Mouse (Mus musculus) ES-Bruce4 (cell line): ENCODE measurements around the gene Cryl1. TPM values are rescaled to one million over a fixed set of nuclear protein-coding genes. Genes with fewer than 3 reads are reported as not detected.

Experiments
- H3K27ac ChIP-seq: 2 replicates; pipeline ENCODE4 v1.5.1; 2012; ENCODE audit warnings: low read length, inconsistent platforms; ENCODE audit not compliant: insufficient read depth
- H3K27me3 ChIP-seq: 2 replicates; pipeline ENCODE4 v1.6.1; 2012; ENCODE audit warnings: mild to moderate bottlenecking, low read length, inconsistent platforms; ENCODE audit not compliant: control insufficient read depth, poor library complexity, insufficient read depth, severe bottlenecking
- H3K36me3 ChIP-seq: 2 replicates; pipeline ENCODE4 v1.6.1; 2012; ENCODE audit warnings: inconsistent platforms, mild to moderate bottlenecking, low read length, moderate library complexity; ENCODE audit not compliant: control insufficient read depth, poor library complexity, insufficient read depth, severe bottlenecking
- H3K4me1 ChIP-seq: one replicate; pipeline ENCODE4 v1.8.1; 2011; ENCODE audit warnings: low read length; ENCODE audit not compliant: control insufficient read depth, insufficient read depth
- H3K4me3 ChIP-seq: 2 replicates; pipeline ENCODE4 v1.5.1; 2011; ENCODE audit warnings: low read depth, mild to moderate bottlenecking, low read length
- H3K9ac ChIP-seq: 2 replicates; pipeline ENCODE4 v1.6.1; 2012; ENCODE audit warnings: low read depth, mild to moderate bottlenecking, inconsistent platforms; ENCODE audit not compliant: poor library complexity, severe bottlenecking
- H3K9me3 ChIP-seq: replicated peaks from 2 replicates; pipeline ENCODE4 v1.6.1; 2012; ENCODE audit warnings: mild to moderate bottlenecking, low read length, inconsistent platforms; ENCODE audit not compliant: control insufficient read depth, poor library complexity, insufficient read depth, severe bottlenecking
- CTCF ChIP-seq: IDR thresholded peaks from one replicate; pipeline ENCODE4 v1.8.1; 2011; ENCODE audit warnings: low read depth, low read length
- EP300 ChIP-seq: IDR thresholded peaks from 2 replicates; pipeline ENCODE4 v1.6.1; 2011; ENCODE audit warnings: low read depth, low read length; ENCODE audit not compliant: insufficient read depth
- POLR2A ChIP-seq: IDR thresholded peaks from one replicate; pipeline ENCODE4 v1.8.1; 2011; ENCODE audit warnings: low read length; ENCODE audit not compliant: insufficient read depth
- polyA plus RNA-seq: library from polyadenylated mRNA; stranded (reverse); fragments of >200 nt; gene quantifications from 2 replicates; pipeline ENCODE4 v1.2.4, GENCODE M21; 2011; ENCODE audit warnings: low read depth; ENCODE audit not compliant: missing spikeins, insufficient read depth, insufficient read length

Gene Cryl1
- polyA plus RNA-seq, 1 experiment = 10.5 TPM

DNA sequence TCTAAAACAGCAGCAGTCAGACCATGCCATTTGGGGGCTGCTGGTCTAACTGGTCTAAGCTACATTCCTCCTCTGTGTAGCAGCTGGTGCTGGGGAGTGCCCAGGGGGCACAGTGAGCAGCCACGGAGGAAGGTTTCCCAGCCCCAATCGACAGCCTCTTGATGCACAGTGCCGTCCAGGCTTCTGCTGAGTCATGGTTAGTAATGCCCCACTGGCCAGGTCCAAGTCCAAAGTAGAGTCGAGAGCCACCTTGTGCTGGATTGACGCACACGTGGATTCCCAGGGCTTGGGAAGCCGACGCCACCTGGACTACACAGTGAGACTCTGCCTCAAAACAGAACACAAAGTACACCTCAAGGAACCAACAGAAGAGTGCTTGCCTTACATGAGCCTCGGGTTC is 21.4 kb downstream of the Cryl1 start:
- H3K4me1 ChIP-seq = no peaks in the 10 kb centered on the region
- no peaks in the 10 kb centered on the region for H3K9me3 ChIP-seq
- no peak overlapping the region for H3K27ac ChIP-seq
- H3K4me3 ChIP-seq = no peak overlapping the region
- no peak overlapping the region for H3K9ac ChIP-seq
- TF ChIP-seq EP300 (no peak), POLR2A (no peak), CTCF (no peak)
- H3K36me3 ChIP-seq = no peaks in the 10 kb centered on the region
- H3K27me3 ChIP-seq = no peaks in the 10 kb centered on the region

DNA sequence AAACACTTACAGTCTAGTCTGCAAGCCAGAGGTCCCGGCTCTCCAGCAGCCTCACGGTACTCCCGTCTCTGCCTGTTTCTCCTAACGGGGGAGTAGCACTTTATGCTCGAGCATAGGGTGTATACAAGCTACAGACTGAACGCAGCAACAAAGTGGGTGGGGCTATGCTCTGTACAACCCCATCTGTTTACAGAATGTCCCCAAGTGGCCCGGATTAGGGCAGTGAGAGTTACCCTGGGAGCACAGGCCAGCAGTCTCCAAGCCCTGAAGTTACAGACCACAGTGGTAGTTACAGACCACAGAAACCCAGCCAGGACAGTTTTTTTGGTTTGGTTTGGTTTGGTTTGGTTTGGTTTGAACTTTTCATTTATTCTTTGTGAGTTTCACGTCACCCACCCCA is 22.3 kb downstream of the Cryl1 start:
- Histone ChIP-seq H3K27me3 (no peaks in the 10 kb centered on the region), H3K9me3 (no peaks in the 10 kb centered on the region), H3K4me1 (no peaks in the 10 kb centered on the region), H3K27ac (no peak overlapping the region), H3K4me3 (no peak overlapping the region), H3K36me3 (no peaks in the 10 kb centered on the region), H3K9ac (no peak overlapping the region)
- TF ChIP-seq CTCF (no peak), EP300 (no peak), POLR2A (no peak)

DNA sequence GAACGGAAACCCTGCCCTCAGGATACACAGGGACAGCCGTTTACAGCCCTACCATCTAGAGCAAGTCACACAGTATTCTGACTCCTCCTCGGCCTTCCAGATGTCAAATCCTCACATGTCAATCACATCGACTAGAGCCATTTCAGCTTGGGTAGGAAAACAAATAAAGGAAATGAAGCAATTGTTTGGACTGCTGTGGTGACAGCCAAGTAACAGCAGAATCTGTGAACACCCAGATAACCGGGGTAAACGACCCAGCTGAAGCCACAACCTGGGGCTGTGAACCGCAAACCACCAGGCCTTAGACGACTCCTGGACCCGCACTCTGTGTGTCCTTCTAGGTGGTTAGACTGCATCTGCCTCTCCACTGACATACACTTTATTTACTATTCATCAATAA is 23.1 kb downstream of the Cryl1 start:
- Histone ChIP-seq H3K36me3 (no peaks in the 10 kb centered on the region), H3K4me1 (no peaks in the 10 kb centered on the region), H3K4me3 (no peak overlapping the region), H3K9ac (no peak overlapping the region), H3K27ac (no peak overlapping the region), H3K9me3 (no peaks in the 10 kb centered on the region), H3K27me3 (no peaks in the 10 kb centered on the region)
- TF ChIP-seq POLR2A = no peak
- TF ChIP-seq CTCF = no peak
- TF ChIP-seq EP300 = no peak

DNA sequence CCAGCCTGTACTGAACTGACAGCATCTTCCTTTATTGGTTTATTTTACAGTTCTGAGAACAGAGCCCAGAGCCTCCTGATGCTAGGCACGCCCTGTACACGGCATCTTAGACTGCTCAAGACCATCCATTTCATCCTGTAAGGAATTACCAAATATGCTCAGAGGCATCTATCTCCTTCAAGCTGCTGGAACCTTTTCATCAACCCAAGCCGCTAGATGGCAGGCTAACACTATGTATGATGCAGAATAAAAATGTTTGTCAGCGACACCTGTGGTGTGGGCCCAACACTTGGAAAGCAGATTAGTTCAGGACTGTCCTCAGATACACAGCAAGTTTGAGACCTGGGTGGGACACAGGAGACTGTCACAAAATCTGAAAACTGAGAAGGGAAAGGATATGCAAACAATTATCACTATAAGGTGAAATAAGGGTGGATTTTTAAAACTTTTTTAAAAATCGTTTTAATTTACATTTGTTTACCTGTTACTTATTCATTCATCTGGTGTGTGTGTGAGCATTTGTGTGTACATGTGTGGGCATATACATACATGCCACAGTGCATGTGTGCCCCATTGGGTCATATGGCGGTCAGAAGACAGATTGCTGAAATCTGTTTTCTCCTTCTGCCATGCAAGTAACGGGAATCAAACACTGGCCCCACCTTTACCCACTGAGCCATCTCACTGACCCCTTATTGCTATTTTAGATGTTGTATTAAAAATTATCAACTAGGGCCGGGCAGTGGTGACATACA is 25.8 kb downstream of the Cryl1 start:
- Histone ChIP-seq H3K9me3 (no peaks in the 10 kb centered on the region), H3K4me3 (no peak overlapping the region), H3K9ac (no peak overlapping the region), H3K27ac (no peak overlapping the region), H3K4me1 (no peaks in the 10 kb centered on the region), H3K36me3 (no peaks in the 10 kb centered on the region), H3K27me3 (no peaks in the 10 kb centered on the region)
- TF ChIP-seq CTCF (peak; percentile 13), POLR2A (no peak)

DNA sequence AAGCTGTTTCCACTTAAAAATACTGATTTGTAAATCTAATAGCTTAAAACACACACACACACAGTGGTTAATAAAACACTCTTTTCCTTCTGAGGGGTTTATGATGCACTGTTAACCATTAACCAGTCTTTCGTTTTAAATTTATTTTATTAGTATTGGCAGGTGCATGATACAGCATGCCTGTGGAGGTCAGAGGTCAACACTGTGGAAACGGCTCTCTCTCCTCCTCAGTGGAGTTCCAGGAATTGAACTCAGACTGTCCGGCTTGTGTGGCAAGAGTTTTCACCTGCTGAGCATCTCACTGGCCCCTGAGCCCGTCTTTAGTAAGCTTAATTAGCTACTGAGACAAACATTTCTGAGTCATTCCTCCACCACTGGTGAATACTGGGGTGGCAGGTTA is 31.0 kb downstream of the Cryl1 start:
- TF ChIP-seq POLR2A (no peak), EP300 (no peak)
- H3K9me3 ChIP-seq = no peaks in the 10 kb centered on the region
- no peak overlapping the region for H3K9ac ChIP-seq
- H3K36me3 ChIP-seq = no peaks in the 10 kb centered on the region
- no peaks in the 10 kb centered on the region for H3K4me1 ChIP-seq
- H3K27ac ChIP-seq = no peak overlapping the region
- H3K27me3 ChIP-seq = no peaks in the 10 kb centered on the region
- no peak overlapping the region for H3K4me3 ChIP-seq

DNA sequence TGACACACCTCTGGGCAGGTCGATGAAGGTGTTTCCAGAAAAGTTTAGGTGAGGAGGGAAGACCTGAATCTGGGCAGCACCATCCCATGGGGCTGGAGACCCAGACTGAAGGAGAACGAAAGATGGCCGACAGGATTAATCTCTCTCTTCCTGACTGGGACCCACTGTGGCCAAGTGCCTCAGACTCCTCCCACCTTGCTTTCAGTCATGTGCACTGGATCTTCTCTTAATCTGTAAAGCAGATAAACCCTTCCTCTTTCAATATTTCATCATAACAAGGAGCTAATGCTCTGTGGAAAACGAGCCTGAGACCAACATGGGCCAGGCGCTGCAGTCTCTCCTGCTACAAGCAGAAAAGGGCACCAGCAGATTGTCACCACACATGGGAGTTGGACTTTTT is 31.6 kb downstream of the Cryl1 start:
- H3K9ac ChIP-seq = no peak overlapping the region
- no peak overlapping the region for H3K27ac ChIP-seq
- no peaks in the 10 kb centered on the region for H3K9me3 ChIP-seq
- H3K36me3 ChIP-seq = no peaks in the 10 kb centered on the region
- TF ChIP-seq EP300 (no peak), CTCF (no peak), POLR2A (no peak)
- H3K4me1 ChIP-seq = no peaks in the 10 kb centered on the region
- no peak overlapping the region for H3K4me3 ChIP-seq
- no peaks in the 10 kb centered on the region for H3K27me3 ChIP-seq
